Mouse (Mus musculus): ENCODE data around the gene Pde4b.
A peak's percentile ranks its signal among the peaks of the same experiment; 100 is the strongest.

Gene Pde4b

GRCm38 (mm10) chr4:102539598-102540180 is 452.3 kb downstream of the Pde4b start:
- DNase-seq (ENCODE audit: low spot score) = no peak

- DNase-seq (ENCODE audit: low spot score) = no peak
Measured at GRCm38 (mm10) chr4:102542976-102543375, 455.6 kb downstream of the Pde4b start.

GRCm38 (mm10) chr4:102545226-102545625 is 457.9 kb downstream of the Pde4b start:
- no peak for DNase-seq (ENCODE audit: low spot score)

- DNase-seq (ENCODE audit: low spot score) = no peak
Measured at GRCm38 (mm10) chr4:102555566-102555965, 468.2 kb downstream of the Pde4b start.

- no peak for DNase-seq (ENCODE audit: low spot score)
Measured at GRCm38 (mm10) chr4:102557006-102557405, 469.7 kb downstream of the Pde4b start.

- DNase-seq (ENCODE audit: low spot score) = no peak
Measured at GRCm38 (mm10) chr4:102557508-102558220, 470.3 kb downstream of the Pde4b start.

GRCm38 (mm10) chr4:102558328-102558727 is 471.0 kb downstream of the Pde4b start:
- DNase-seq (ENCODE audit: low spot score) = no peak

GRCm38 (mm10) chr4:102560676-102561280 is 473.4 kb downstream of the Pde4b start:
- no peak for DNase-seq (ENCODE audit: low spot score)

GRCm38 (mm10) chr4:102563273-102563855 is 476.0 kb downstream of the Pde4b start:
- no peak for DNase-seq (ENCODE audit: low spot score)

GRCm38 (mm10) chr4:102564286-102564685 is 476.9 kb downstream of the Pde4b start:
- no peak for DNase-seq (ENCODE audit: low spot score)

GRCm38 (mm10) chr4:102566421-102566820 is 479.1 kb downstream of the Pde4b start:
- DNase-seq (ENCODE audit: low spot score) = no peak

- DNase-seq (ENCODE audit: low spot score) = no peak
Measured at GRCm38 (mm10) chr4:102567111-102567510, 479.8 kb downstream of the Pde4b start.

- DNase-seq (ENCODE audit: low spot score) = no peak
Measured at GRCm38 (mm10) chr4:102567676-102568254, 480.4 kb downstream of the Pde4b start.

- peak; percentile 28 for DNase-seq (ENCODE audit: low spot score)
Measured at GRCm38 (mm10) chr4:102568591-102568990, 481.2 kb downstream of the Pde4b start.

GRCm38 (mm10) chr4:102569101-102569583 is 481.8 kb downstream of the Pde4b start:
- DNase-seq (ENCODE audit: low spot score) = no peak

- peak; percentile 41 for DNase-seq (ENCODE audit: low spot score)
Measured at GRCm38 (mm10) chr4:102569950-102570765, 482.8 kb downstream of the Pde4b start.

- DNase-seq (ENCODE audit: low spot score) = no peak
Measured at GRCm38 (mm10) chr4:102570766-102571411, 483.5 kb downstream of the Pde4b start.

GRCm38 (mm10) chr4:102572031-102572430 is 484.7 kb downstream of the Pde4b start:
- no peak for DNase-seq (ENCODE audit: low spot score)

- DNase-seq (ENCODE audit: low spot score) = no peak
Measured at GRCm38 (mm10) chr4:102572591-102572990, 485.2 kb downstream of the Pde4b start.

GRCm38 (mm10) chr4:102573361-102573781 is 486.0 kb downstream of the Pde4b start:
- no peak for DNase-seq (ENCODE audit: low spot score)

- no peak for DNase-seq (ENCODE audit: low spot score)
Measured at GRCm38 (mm10) chr4:102574226-102574625, 486.9 kb downstream of the Pde4b start.

Data from ovary, postnatal 36 days (tissue).